Mouse (Mus musculus): ENCODE data around the gene Nemp1. TPM values are rescaled to one million over a fixed set of nuclear protein-coding genes. Genes with fewer than 3 reads are reported as not detected.
A peak's percentile ranks its signal among the peaks of the same experiment; 100 is the strongest.
"Not testable (repeated sequence)": the region's sequence is repeated elsewhere in the genome, so short reads cannot be mapped to it uniquely, and the experiment has no call there.

The Nemp1 gene
- polyA plus RNA-seq, 1 experiment from 2014 or later: 11.2 TPM

DNA sequence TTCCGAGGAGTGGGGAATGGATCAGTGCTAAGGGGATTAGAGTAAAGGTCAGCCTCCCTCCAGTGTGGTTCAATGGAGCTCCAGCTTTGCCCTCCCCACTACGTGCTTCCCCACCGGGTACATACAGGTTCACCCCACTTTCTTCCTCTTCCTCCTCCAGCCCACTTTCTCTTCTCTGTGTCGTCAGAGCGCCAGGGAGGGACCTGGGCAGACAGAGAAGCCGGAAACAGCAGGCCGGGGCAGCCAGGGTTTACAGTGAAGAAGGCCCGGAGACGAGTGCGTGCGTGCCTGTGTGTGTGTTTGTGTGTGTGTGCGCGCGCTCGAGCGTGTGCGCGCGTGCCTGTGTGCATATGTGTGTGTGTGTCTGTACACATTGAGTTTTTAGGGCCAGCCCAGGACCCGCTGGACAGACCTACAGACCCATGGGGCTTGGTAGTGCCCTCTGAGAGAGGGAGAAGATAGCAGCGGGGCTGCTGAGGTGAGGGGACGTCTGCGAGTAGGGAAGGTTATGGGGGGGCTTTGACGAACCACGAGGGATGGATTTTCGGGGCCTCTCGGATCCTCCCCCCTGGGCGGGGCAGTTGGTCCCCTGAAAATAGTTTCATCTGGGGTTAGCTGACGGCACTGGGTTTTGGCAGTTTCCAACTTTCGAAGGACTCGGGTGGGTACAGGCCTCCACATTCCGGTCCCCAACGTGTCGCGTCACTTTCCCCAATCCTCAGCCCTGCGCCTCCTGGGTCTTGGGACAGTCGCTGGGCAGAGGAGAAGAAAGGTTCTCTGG, 23.7 kb upstream of the Nemp1 start, which contains the start of gene Stat6:
Gene Stat6, plus strand, starts transcription at position 215 of the 781 bp plus-strand sequence.
- ATAC-seq (replicated peaks; ENCODE audit: low FRiP score) (peak; percentile 81), DNase-seq (ENCODE audit: low spot score) (peak; percentile 80)
- Histone ChIP-seq H3K4me3 (ENCODE audit: low read depth, low read length) (peak within 1 kb of the TSS; percentile 66), H3K27ac (ENCODE audit: low read depth, low read length) (peak within 1 kb of the TSS; percentile 81), H3K27me3 (replicated peaks; ENCODE audit: control insufficient read depth, insufficient read depth, low read length) (no peaks in the 10 kb centered on the region), H3K36me3 (ENCODE audit: control insufficient read depth, insufficient read depth, low read length) (no peaks in the 10 kb centered on the region), H3K4me1 (replicated peaks; ENCODE audit: control insufficient read depth, insufficient read depth, low read length) (peaks cover 15% of the 10 kb centered on the region), H3K9ac (ENCODE audit: low read depth, low read length) (peak within 1 kb of the TSS; percentile 78), H3K9me3 (ENCODE audit: control insufficient read depth, low read length) (no peaks in the 10 kb centered on the region), H3K4me2 (peak within 1 kb of the TSS; percentile 86)
- WGBS: 2% methylated on average over 37 of the region's 37 CpGs

DNA sequence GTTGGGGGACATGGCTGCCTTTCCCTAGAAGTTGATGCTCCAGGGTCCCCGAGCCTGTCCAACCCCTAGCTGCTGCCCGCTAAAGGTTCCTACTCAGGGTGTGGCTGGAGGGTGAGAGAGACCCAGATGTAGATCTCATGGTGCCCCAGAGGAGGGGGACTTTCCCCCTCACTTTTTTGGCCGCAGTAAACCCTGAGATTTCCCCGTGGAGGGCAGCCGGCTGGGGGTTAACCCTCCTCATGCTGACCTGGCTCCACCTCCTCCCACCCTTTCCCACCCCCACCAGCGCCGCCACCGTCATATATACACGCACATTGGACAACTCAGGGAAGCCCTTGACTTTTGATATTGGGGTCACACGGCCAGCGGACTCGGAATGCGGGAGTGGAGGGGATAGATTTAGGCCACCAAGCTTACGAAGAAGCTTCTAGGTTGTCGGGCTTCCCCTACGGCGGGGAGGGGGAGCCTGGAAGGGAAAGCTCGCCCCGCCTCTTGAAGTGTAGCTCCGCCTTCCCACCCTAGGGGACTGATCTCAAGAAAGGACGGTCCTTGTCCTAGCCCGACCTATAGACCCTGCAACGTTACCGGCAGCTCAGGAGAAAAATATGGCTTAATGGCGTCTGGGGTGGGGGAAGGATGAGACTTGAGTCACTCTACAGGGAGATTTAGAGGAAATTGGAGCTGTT, 23.0 kb upstream of the Nemp1 start:
- Histone ChIP-seq H3K4me1 (replicated peaks; ENCODE audit: control insufficient read depth, insufficient read depth, low read length) (peaks cover 15% of the 10 kb centered on the region), H3K27me3 (replicated peaks; ENCODE audit: control insufficient read depth, insufficient read depth, low read length) (no peaks in the 10 kb centered on the region), H3K36me3 (ENCODE audit: control insufficient read depth, insufficient read depth, low read length) (no peaks in the 10 kb centered on the region; the same call in 1 of the 2 replicates), H3K9me3 (ENCODE audit: control insufficient read depth, low read length) (no peaks in the 10 kb centered on the region), H3K4me3 (ENCODE audit: low read depth, low read length) (peak overlapping the region; percentile 66), H3K9ac (ENCODE audit: low read depth, low read length) (peak overlapping the region; percentile 78), H3K27ac (ENCODE audit: low read depth, low read length) (peak overlapping the region; percentile 81), H3K4me2 (peak overlapping the region; percentile 86)
- DNase-seq (ENCODE audit: low spot score) (peak; percentile 75), ATAC-seq (replicated peaks; ENCODE audit: low FRiP score) (peak; percentile 70)
- under 1% methylated on average over 25 of the region's 25 CpGs for WGBS

DNA sequence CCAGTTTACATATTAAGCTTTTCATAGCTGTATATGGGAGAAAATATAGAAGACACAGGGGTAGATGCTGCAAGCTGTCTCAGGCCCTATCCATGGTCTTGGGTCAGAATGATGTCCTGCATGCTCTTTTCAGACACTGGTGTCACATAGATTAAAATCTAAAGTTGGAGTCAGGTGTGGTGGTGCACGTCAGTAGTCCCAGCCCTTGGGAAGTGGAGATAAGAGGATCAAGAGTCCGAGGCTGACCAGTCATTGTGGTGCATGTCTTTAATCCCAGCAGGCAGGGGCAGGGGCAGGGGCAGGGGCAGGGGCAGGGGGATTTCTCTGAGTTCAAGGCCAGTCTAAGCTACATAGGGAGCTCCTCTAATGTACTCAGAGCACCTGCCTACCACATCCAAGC, 20.9 kb upstream of the Nemp1 start:
- DNase-seq (ENCODE audit: low spot score) (no peak), ATAC-seq (replicated peaks; ENCODE audit: low FRiP score) (no peak)
- Histone ChIP-seq H3K4me3 (ENCODE audit: low read depth, low read length) (no peak overlapping the region), H3K4me1 (replicated peaks; ENCODE audit: control insufficient read depth, insufficient read depth, low read length) (peaks cover 15% of the 10 kb centered on the region), H3K4me2 (no peak overlapping the region), H3K9me3 (ENCODE audit: control insufficient read depth, low read length) (no peaks in the 10 kb centered on the region), H3K9ac (ENCODE audit: low read depth, low read length) (no peak overlapping the region), H3K27me3 (replicated peaks; ENCODE audit: control insufficient read depth, insufficient read depth, low read length) (no peaks in the 10 kb centered on the region), H3K36me3 (ENCODE audit: control insufficient read depth, insufficient read depth, low read length) (no peaks in the 10 kb centered on the region; the same call in 1 of the 2 replicates), H3K27ac (ENCODE audit: low read depth, low read length) (no peak overlapping the region)
- WGBS: 38% methylated on average over 2 of the region's 2 CpGs

DNA sequence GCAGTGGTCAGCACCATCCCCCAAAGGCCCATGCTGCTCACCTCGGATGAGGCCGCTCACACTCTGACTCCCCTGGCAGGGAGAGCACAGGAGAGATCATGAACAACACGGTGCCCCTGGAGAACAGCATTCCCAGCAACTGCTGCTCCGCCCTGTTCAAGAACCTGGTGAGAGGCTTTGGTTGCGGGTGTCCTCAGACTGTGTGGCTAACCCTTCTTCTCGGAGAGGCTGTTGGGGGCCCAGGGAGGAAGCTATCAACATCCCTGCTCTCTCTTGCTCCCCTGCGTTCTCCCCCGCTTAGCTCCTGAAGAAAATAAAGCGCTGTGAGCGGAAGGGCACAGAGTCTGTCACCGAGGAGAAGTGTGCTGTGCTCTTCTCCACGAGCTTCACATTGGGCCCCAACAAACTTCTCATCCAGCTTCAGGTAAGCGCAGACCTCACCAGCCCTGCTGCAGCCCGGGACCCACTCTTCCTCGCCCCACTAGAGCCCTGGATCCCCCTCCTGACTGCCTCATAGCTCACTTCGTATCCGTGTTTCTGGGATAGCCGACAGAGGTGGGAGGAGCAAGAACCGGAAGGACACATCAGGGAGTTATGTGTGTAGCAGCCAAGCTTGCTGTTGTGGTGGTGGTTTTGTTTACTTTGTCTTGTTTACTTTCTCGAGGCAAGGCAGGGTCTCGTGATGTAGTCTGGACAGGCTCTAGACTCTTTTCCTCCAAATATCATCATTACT, 13.6 kb upstream of the Nemp1 start:
- ATAC-seq (replicated peaks; ENCODE audit: low FRiP score) (no peak), DNase-seq (ENCODE audit: low spot score) (no peak)
- H3K4me3 ChIP-seq (ENCODE audit: low read depth, low read length): no peak overlapping the region; the same call in 1 of the 2 replicates
- H3K27ac ChIP-seq (ENCODE audit: low read depth, low read length): no peak overlapping the region; the same call in 1 of the 2 replicates
- H3K27me3 ChIP-seq (replicated peaks; ENCODE audit: control insufficient read depth, insufficient read depth, low read length): no peaks in the 10 kb centered on the region
- no peaks in the 10 kb centered on the region for H3K9me3 ChIP-seq (ENCODE audit: control insufficient read depth, low read length)
- peaks cover 12% of the 10 kb centered on the region for H3K36me3 ChIP-seq (ENCODE audit: control insufficient read depth, insufficient read depth, low read length)
- peak overlapping the region; percentile 25 for H3K4me2 ChIP-seq
- peaks cover 5% of the 10 kb centered on the region for H3K4me1 ChIP-seq (replicated peaks; ENCODE audit: control insufficient read depth, insufficient read depth, low read length)
- WGBS: 58% methylated on average over 21 of the region's 21 CpGs
- 0 out of 2 replicates have a peak overlapping the region, but pooled peaks have one; percentile 20 for H3K9ac ChIP-seq (ENCODE audit: low read depth, low read length)

DNA sequence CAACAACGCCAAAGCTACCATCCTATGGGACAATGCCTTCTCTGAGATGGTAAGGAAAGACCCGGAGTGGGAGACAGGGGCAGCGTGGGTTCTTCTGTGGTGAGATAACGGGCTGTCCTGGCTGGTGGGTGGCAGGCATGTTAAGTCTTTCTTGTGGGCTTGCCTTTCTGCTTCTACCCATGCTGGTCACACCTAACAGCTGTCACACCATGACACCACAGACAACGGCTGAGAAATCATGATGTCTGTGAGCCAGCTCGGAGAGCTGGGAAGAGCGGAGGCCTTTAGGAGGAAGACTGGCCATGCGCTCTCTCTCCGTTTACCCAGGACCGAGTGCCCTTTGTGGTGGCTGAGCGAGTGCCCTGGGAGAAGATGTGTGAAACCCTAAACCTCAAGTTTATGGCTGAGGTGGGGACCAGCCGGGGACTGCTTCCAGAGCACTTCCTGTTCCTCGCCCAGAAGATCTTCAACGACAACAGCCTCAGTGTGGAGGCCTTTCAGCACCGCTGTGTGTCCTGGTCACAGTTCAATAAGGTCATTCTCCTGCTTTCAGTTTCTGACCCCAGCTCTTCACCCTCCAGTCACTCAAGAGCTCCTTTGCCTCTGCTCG, 11.6 kb upstream of the Nemp1 start:
- Histone ChIP-seq H3K4me2 (no peak overlapping the region), H3K9ac (ENCODE audit: low read depth, low read length) (no peak overlapping the region), H3K27me3 (replicated peaks; ENCODE audit: control insufficient read depth, insufficient read depth, low read length) (no peaks in the 10 kb centered on the region), H3K36me3 (ENCODE audit: control insufficient read depth, insufficient read depth, low read length) (peaks cover 12% of the 10 kb centered on the region), H3K4me1 (replicated peaks; ENCODE audit: control insufficient read depth, insufficient read depth, low read length) (peaks cover 5% of the 10 kb centered on the region), H3K27ac (ENCODE audit: low read depth, low read length) (no peak overlapping the region), H3K4me3 (ENCODE audit: low read depth, low read length) (no peak overlapping the region), H3K9me3 (ENCODE audit: control insufficient read depth, low read length) (no peaks in the 10 kb centered on the region)
- DNase-seq (ENCODE audit: low spot score) (no peak), ATAC-seq (replicated peaks; ENCODE audit: low FRiP score) (no peak)
- WGBS: 71% methylated on average over 16 of the region's 16 CpGs

DNA sequence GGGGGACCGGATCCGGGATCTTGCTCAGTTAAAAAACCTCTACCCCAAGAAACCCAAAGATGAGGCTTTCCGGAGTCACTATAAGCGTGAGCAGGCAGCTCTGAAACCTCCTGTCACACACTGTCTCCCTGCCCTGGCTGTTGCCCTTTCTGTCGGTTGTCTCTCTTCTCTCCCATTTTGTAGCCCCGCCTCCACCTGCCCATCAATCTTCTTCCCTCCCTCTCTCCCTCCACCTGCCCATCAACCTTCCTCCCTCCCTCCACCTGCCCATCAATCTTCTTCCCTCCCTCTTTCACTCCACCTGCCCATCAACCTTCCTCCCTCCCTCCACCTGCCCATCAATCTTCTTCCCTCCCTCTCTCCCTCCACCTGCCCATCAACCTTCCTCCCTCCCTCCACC, 9.1 kb upstream of the Nemp1 start:
- H3K9ac ChIP-seq (ENCODE audit: low read depth, low read length); H3K9me3 ChIP-seq (ENCODE audit: control insufficient read depth, low read length); H3K36me3 ChIP-seq (ENCODE audit: control insufficient read depth, insufficient read depth, low read length); H3K27ac ChIP-seq (ENCODE audit: low read depth, low read length); H3K4me3 ChIP-seq (ENCODE audit: low read depth, low read length); H3K27me3 ChIP-seq (replicated peaks; ENCODE audit: control insufficient read depth, insufficient read depth, low read length); H3K4me2 ChIP-seq; ATAC-seq (replicated peaks; ENCODE audit: low FRiP score); DNase-seq (ENCODE audit: low spot score): not testable (repeated sequence)
- peaks cover 20% of the 10 kb centered on the region for H3K4me1 ChIP-seq (replicated peaks; ENCODE audit: control insufficient read depth, insufficient read depth, low read length)
- WGBS: 58% methylated on average over 6 of the region's 6 CpGs

DNA sequence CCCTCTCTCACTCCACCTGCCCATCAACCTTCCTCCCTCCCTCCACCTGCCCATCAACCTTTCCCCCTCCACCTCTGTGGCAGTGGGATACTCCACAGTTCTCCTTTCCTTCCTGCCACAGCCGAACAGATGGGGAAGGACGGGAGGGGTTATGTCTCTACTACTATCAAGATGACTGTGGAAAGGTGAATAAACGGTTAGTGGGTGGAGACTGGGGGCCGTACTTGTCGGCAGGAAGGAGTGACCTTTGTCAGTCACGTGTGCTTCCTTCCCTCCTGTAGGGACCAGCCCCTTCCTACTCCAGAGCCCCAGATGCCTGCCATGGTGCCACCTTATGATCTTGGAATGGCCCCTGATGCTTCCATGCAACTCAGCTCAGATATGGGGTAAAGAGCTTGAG, 8.6 kb upstream of the Nemp1 start:
- Histone ChIP-seq H3K9me3 (ENCODE audit: control insufficient read depth, low read length) (no peaks in the 10 kb centered on the region), H3K4me1 (replicated peaks; ENCODE audit: control insufficient read depth, insufficient read depth, low read length) (peaks cover 21% of the 10 kb centered on the region), H3K4me3 (ENCODE audit: low read depth, low read length) (no peak overlapping the region), H3K27ac (ENCODE audit: low read depth, low read length) (no peak overlapping the region), H3K36me3 (ENCODE audit: control insufficient read depth, insufficient read depth, low read length) (peaks cover 7% of the 10 kb centered on the region; the same call in 1 of the 2 replicates), H3K9ac (ENCODE audit: low read depth, low read length) (no peak overlapping the region), H3K27me3 (replicated peaks; ENCODE audit: control insufficient read depth, insufficient read depth, low read length) (peaks cover 7% of the 10 kb centered on the region), H3K4me2 (no peak overlapping the region)
- no peak for ATAC-seq (replicated peaks; ENCODE audit: low FRiP score)
- 30% methylated on average over 6 of the region's 6 CpGs for WGBS
- DNase-seq (ENCODE audit: low spot score): no peak

DNA sequence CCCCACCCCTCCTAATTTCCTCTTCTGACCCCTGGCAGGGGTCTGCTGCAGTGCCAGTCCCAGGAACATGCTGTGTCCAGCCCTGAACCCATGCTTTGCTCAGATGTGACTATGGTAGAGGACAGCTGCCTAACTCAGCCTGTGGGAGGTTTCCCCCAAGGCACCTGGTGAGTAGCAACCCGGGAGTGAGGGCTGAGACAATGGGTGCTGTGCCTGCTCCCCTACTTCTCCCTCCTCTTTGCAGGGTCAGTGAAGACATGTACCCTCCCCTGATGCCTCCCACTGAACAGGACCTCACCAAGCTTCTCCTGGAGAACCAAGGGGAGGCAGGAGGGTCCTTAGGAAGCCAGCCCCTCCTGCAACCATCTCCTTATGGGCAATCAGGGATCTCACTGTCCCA, 7.2 kb upstream of the Nemp1 start:
- no peak for ATAC-seq (replicated peaks; ENCODE audit: low FRiP score)
- H3K9ac ChIP-seq (ENCODE audit: low read depth, low read length): no peak overlapping the region
- no peak for DNase-seq (ENCODE audit: low spot score)

More for the DNA sequence above, 7.2 kb upstream of the Nemp1 start:
- Histone ChIP-seq H3K4me1 (replicated peaks; ENCODE audit: control insufficient read depth, insufficient read depth, low read length) (peaks cover 29% of the 10 kb centered on the region), H3K36me3 (ENCODE audit: control insufficient read depth, insufficient read depth, low read length) (peaks cover 5% of the 10 kb centered on the region; the same call in 1 of the 2 replicates), H3K4me2 (no peak overlapping the region), H3K9me3 (ENCODE audit: control insufficient read depth, low read length) (no peaks in the 10 kb centered on the region), H3K4me3 (ENCODE audit: low read depth, low read length) (no peak overlapping the region), H3K27me3 (replicated peaks; ENCODE audit: control insufficient read depth, insufficient read depth, low read length) (peaks cover 22% of the 10 kb centered on the region), H3K27ac (ENCODE audit: low read depth, low read length) (no peak overlapping the region)
- WGBS: 77% methylated on average over 1 of the region's 1 CpGs
